Mouse (Mus musculus): Measurements from ENCODE around the gene Mrgprf. TPM values are rescaled to one million over a fixed set of nuclear protein-coding genes. Genes with fewer than 3 reads are reported as not detected.
A peak's percentile ranks its signal among the peaks of the same experiment; 100 is the strongest.

Mrgprf gene
- polyA plus RNA-seq, 1 experiment: not detected

- H3K4me1 ChIP-seq (ENCODE audit: control insufficient read depth, insufficient read depth, low read length): peaks cover 11% of the 10 kb centered on the region
- H3K4me3 ChIP-seq (ENCODE audit: insufficient read depth, low read depth, low read length): no peak overlapping the region
- TF ChIP-seq CTCF (IDR thresholded peaks at IDR 0.05; ENCODE audit: insufficient read depth, low read depth, low read length): no peak
- TF ChIP-seq POLR2A (IDR thresholded peaks at IDR 0.05; ENCODE audit: insufficient read depth, low read depth, low read length): no peak
- 88% methylated on average over 4 of the region's 4 CpGs for WGBS
- no peak overlapping the region for H3K27ac ChIP-seq (ENCODE audit: insufficient read depth, low read depth, low read length)
These were observed 19.2 kb upstream of the Mrgprf start for GRCm38 (mm10) chr7:145281396-145281795.

DNA sequence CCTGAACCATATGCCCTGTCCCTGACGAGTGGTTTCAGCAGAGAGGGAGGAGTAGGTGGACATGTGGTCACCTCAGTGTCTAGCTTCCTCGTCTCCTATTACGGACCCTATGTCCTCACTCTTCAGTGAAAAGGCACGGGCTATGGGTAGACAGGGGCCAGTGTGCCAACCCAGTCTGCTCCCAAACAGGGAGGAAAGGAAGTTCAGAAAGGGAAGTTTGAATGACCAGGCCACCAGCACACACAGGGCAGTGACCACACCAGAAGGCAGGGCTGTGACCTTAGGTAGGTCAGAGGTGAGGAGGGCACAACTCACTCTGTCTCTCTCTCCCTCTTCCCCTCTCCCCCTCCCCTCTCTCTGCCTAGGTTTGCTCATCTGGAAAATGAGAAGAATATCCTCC is 17.6 kb upstream of the Mrgprf start:
- 75% methylated on average over 4 of the region's 4 CpGs for WGBS
- no peak for TF ChIP-seq CTCF (IDR thresholded peaks at IDR 0.05; ENCODE audit: insufficient read depth, low read depth, low read length)
- no peak for TF ChIP-seq POLR2A (IDR thresholded peaks at IDR 0.05; ENCODE audit: insufficient read depth, low read depth, low read length)
- Histone ChIP-seq H3K27ac (ENCODE audit: insufficient read depth, low read depth, low read length) (no peak overlapping the region), H3K4me1 (ENCODE audit: control insufficient read depth, insufficient read depth, low read length) (peaks cover 11% of the 10 kb centered on the region), H3K4me3 (ENCODE audit: insufficient read depth, low read depth, low read length) (peak overlapping the region; percentile 64)

DNA sequence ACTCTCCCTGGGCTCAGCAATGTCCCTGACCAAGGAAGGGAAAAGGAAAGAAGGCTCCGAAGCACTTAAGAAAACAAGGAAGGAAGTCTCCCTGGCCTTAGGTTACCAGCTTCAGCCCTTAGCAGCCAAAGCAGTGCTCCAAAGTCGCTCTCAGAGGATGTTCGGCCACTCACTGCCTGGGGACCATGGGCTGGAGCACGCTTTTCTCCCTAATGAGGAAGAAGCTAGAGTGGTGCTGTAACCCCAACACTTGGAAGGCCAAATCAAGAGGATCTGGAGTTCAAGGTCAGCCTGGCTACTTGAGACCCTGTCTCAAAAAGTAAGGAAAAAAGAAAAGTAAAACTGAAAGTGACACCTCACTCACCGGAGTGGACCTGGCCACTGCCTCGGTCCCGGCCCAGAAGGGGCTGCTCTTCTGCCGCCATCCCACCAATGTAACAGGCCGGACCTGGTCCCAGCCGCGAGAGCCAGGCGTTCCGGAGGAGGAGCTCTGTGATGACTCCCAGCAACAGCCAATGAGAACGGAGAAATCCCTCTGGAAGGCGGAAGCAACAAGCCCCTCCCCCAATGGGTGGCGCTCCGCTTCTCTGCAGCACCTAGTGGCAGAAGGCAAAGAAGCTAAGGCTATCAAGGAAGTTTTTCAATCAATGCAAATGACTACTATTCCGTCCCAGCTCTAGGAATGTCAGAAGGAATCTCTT is 17.0 kb upstream of the Mrgprf start, which contains the start of gene Tpcn2:
Tpcn2 (minus strand) TSS at position 525 of the 701 bp plus-strand sequence.
- Histone ChIP-seq H3K4me1 (ENCODE audit: control insufficient read depth, insufficient read depth, low read length) (peaks cover 11% of the 10 kb centered on the region), H3K27ac (ENCODE audit: insufficient read depth, low read depth, low read length) (no peak within 1 kb of the TSS), H3K4me3 (ENCODE audit: insufficient read depth, low read depth, low read length) (peak within 1 kb of the TSS; percentile 64)
- TF ChIP-seq CTCF (IDR thresholded peaks at IDR 0.05; ENCODE audit: insufficient read depth, low read depth, low read length) (no peak), POLR2A (IDR thresholded peaks at IDR 0.05; ENCODE audit: insufficient read depth, low read depth, low read length) (no peak; the same call in 1 of the 2 replicates)
- 8% methylated on average over 18 of the region's 18 CpGs for WGBS

- WGBS: 57% methylated on average over 3 of the region's 3 CpGs
- Histone ChIP-seq H3K4me3 (ENCODE audit: insufficient read depth, low read depth, low read length) (no peak overlapping the region), H3K27ac (ENCODE audit: insufficient read depth, low read depth, low read length) (no peak overlapping the region), H3K4me1 (ENCODE audit: control insufficient read depth, insufficient read depth, low read length) (peaks cover 17% of the 10 kb centered on the region)
- TF ChIP-seq CTCF (IDR thresholded peaks at IDR 0.05; ENCODE audit: insufficient read depth, low read depth, low read length) (no peak), POLR2A (IDR thresholded peaks at IDR 0.05; ENCODE audit: insufficient read depth, low read depth, low read length) (no peak)
These were observed 16.3 kb upstream of the Mrgprf start for GRCm38 (mm10) chr7:145284293-145284692.

DNA sequence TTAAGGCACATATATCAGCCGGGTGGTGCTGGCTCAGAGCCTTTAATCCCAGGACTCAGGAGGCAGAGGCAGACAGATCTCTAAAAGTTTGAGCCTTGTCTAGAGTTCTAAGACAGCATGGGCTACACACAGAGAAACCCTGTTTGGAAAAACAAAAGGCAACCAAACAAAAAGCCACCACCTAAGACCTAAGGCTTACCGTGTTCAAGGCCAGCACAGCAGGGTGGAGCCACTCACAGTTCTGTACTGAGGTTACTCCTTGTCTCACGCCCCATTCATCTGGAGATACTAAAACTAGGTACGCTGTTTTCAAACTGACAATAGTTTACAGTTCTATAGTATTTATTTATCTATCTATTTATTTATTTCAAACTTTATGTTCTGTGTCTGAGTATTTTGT is 15.2 kb upstream of the Mrgprf start:
- H3K27ac ChIP-seq (ENCODE audit: insufficient read depth, low read depth, low read length): no peak overlapping the region
- 80% methylated on average over 4 of the region's 4 CpGs for WGBS
- TF ChIP-seq POLR2A (IDR thresholded peaks at IDR 0.05; ENCODE audit: insufficient read depth, low read depth, low read length) (no peak), CTCF (IDR thresholded peaks at IDR 0.05; ENCODE audit: insufficient read depth, low read depth, low read length) (no peak)
- peaks cover 21% of the 10 kb centered on the region for H3K4me1 ChIP-seq (ENCODE audit: control insufficient read depth, insufficient read depth, low read length)
- no peak overlapping the region for H3K4me3 ChIP-seq (ENCODE audit: insufficient read depth, low read depth, low read length)

DNA sequence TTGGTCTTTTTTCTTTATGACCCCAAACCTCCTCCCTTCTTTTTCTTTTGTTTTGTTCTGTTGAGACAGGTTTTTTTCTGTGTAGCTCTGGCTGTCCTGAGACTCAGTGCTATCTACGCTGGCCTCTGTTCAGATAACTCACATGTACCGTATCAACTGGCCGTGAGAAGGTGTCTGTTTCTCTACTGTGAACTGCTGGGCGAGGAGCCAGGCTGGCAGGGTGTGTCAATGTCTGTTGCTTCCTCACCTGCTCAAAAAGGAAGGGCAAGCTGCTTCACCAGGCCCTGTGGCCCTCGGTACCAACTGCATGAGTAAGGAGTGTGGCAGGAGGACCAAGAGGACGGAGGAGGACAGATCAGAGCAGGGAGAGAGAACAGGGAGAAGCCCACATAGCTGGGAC is 13.2 kb upstream of the Mrgprf start:
- WGBS: 89% methylated on average over 6 of the region's 6 CpGs
- Histone ChIP-seq H3K4me3 (ENCODE audit: insufficient read depth, low read depth, low read length) (no peak overlapping the region), H3K4me1 (ENCODE audit: control insufficient read depth, insufficient read depth, low read length) (peaks cover 21% of the 10 kb centered on the region), H3K27ac (ENCODE audit: insufficient read depth, low read depth, low read length) (no peak overlapping the region)
- no peak for TF ChIP-seq CTCF (IDR thresholded peaks at IDR 0.05; ENCODE audit: insufficient read depth, low read depth, low read length)
- no peak for TF ChIP-seq POLR2A (IDR thresholded peaks at IDR 0.05; ENCODE audit: insufficient read depth, low read depth, low read length)

GRCm38 (mm10) chr7:145289302-145289701 is 11.3 kb upstream of the Mrgprf start:
- no peak for TF ChIP-seq CTCF (IDR thresholded peaks at IDR 0.05; ENCODE audit: insufficient read depth, low read depth, low read length)
- no peak for TF ChIP-seq POLR2A (IDR thresholded peaks at IDR 0.05; ENCODE audit: insufficient read depth, low read depth, low read length)
- peaks cover 10% of the 10 kb centered on the region for H3K4me1 ChIP-seq (ENCODE audit: control insufficient read depth, insufficient read depth, low read length)
- no peak overlapping the region for H3K27ac ChIP-seq (ENCODE audit: insufficient read depth, low read depth, low read length)
- WGBS: 20% methylated on average over 5 of the region's 5 CpGs
- no peak overlapping the region for H3K4me3 ChIP-seq (ENCODE audit: insufficient read depth, low read depth, low read length)

GRCm38 (mm10) chr7:145291847-145292246 is 8.8 kb upstream of the Mrgprf start:
- TF ChIP-seq POLR2A (IDR thresholded peaks at IDR 0.05; ENCODE audit: insufficient read depth, low read depth, low read length) (no peak), CTCF (IDR thresholded peaks at IDR 0.05; ENCODE audit: insufficient read depth, low read depth, low read length) (no peak)
- Histone ChIP-seq H3K4me3 (ENCODE audit: insufficient read depth, low read depth, low read length) (no peak overlapping the region), H3K27ac (ENCODE audit: insufficient read depth, low read depth, low read length) (no peak overlapping the region), H3K4me1 (ENCODE audit: control insufficient read depth, insufficient read depth, low read length) (peaks cover 10% of the 10 kb centered on the region)
- 97% methylated on average over 2 of the region's 2 CpGs for WGBS

DNA sequence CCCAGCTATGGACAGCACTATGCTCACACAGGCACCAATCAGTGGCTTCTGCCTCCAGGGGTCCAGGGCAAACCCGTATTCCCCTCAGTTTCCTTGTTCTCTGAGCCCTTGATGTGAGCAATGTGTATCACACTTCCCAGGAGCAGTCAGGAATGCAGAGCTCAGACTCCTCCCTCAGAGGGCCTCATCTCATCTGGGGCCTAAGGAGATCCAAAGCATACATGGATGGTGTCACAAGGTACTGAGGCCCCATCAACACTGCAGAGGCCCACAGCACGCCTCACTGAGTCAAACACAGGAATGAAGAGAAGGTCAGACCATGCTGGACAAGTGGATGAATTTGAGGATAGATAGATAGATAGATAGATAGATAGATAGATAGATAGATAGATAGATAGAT is 7.9 kb upstream of the Mrgprf start:
- Histone ChIP-seq H3K4me3 (ENCODE audit: insufficient read depth, low read depth, low read length) (no peak overlapping the region), H3K27ac (ENCODE audit: insufficient read depth, low read depth, low read length) (no peak overlapping the region), H3K4me1 (ENCODE audit: control insufficient read depth, insufficient read depth, low read length) (peaks cover 10% of the 10 kb centered on the region)
- no peak for TF ChIP-seq POLR2A (IDR thresholded peaks at IDR 0.05; ENCODE audit: insufficient read depth, low read depth, low read length)
- no peak for TF ChIP-seq CTCF (IDR thresholded peaks at IDR 0.05; ENCODE audit: insufficient read depth, low read depth, low read length)
- 80% methylated on average over 2 of the region's 2 CpGs for WGBS

All from olfactory bulb, adult 2 months (tissue).